Mouse (Mus musculus) liver (tissue): ENCODE data around the gene Gls2.
"Not testable (repeated sequence)": the region's sequence is repeated elsewhere in the genome, so short reads cannot be mapped to it uniquely, and the experiment has no call there.

ENCODE experiments used
- DNase-seq: peaks from one replicate; pipeline ENCODE4 v3.0.0-alpha.2; 2020; ENCODE audit warnings: mixed read lengths

The Gls2 gene

DNA sequence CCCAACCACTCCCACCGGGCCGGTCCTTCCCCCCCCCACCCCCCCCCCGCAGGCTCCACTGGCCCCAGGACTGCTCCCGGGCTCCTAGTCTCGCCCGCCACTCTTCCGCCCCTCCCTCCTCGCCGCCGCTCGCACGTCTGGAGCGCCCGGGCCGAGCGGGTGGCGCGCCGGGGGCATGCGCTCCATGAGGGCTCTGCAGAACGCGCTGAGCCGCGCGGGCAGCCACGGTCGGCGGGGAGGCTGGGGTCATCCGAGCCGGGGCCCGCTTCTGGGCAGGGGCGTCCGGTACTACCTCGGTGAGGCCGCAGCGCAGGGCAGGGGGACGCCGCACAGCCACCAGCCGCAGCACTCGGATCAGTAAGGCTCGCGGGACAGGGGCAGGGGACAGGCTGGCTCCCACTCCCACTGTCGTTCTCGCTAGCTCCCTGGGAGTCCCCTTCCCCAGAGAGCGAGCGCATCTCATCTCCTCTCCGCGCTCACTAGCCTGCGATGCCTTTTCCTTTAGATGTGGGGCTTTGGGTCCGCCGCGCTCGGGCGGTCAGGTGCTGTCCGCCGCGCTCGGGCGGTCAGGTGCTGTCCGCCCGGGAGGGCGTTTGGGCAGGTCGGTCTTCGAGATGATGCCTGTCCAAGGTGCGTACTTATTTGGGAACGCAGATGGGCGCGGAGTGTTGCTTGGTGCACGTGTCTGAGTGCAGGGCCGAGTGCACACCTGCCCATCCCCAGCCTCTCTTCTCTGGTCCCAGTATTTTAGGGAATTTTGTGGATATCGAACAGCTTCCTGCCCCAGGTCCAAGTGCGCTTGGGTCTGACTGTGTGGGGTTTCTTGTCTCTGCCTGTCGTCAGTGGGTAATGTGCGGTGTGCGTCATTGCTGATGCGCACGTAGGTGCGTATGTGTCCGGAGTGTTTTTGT, 549 bp downstream of the Gls2 start:
- no peak for DNase-seq

DNA sequence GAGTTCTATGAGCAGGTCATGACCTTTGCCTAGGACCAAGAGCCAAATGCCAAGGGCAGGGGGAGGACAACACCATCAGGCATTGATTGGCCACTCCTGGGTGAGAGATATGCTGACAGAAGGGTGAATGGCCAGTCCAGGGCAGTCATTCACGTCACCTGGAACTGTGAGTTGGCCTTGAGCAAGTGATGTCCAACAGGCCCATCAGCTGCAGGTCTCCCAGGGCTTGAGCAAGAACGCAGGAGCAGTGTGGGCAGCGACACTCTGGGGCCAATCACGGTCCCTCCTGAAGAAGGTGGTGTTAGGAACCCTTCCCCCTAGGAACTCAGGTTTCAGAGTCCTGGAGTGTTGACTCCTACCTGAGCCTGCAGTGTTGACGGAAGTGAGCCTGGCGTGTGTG, 7.6 kb downstream of the Gls2 start:
- DNase-seq, result no peak

DNA sequence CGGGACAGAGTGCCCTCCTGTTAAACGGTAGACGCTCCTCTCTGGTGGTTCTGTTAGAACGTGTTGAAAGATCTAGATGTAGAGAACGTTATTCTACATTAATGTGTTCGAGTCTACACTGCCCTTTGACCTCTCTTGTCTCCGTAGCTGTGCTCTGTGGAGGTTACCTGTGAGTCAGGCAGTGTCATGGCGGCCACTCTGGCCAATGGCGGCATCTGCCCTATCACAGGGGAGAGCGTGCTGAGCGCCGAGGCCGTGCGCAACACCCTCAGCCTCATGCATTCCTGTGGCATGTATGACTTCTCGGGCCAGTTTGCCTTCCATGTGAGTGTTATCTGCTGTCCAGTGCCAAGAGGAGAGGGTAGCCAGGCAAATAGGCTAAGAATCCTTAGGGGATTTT, 10.7 kb downstream of the Gls2 start:
- no peak for DNase-seq

DNA sequence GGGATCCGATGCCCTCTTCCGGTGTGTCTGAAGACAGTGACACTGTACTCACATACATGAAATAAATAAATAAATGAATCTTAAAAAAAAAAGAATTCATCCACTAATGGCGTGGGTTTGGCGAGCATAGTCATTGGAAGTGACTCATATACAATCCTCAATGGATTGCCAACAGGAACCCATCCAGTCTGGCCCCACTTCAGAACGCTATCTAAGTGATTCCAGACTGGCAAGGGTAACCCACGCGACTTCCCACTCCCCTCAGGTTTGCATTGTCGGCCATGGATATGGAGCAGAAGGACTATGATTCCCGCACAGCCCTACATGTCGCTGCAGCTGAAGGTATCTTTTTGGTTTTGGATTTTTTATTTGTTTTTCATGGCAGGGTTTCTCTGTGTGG, 14.1 kb downstream of the Gls2 start:
- no peak for DNase-seq

DNA sequence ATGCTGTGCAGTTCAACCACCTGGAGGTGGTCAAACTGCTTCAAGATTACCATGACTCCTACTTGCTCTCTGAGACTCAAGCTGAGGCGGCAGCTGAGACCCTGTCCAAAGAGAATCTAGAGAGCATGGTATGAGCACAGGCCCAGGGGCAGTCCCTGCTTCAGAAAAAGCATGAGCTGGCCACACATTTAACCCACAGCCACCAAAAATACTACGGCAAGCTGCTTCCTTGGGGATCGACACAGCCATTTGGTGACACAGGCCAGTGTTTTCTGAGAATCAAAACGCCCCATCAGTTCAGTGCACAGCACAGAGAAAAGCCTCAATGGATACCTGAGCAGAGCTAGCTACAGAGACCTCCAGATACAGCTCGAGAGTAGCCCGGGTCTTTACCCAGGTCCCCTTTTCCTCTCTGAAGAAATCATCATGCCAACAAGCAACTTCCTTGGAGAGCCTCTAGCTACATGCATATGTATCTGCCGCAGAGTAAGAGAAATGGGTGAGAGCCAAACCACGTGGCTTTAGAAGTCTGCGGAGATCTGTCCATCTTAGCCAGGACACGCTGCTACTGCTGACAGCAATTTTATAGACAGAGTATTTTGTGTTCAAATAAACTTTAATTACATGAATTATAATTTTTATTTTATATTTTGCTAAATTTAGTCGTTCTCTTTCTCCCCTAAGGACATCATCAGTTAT, 15.2 kb downstream of the Gls2 start:
- no peak for DNase-seq

DNA sequence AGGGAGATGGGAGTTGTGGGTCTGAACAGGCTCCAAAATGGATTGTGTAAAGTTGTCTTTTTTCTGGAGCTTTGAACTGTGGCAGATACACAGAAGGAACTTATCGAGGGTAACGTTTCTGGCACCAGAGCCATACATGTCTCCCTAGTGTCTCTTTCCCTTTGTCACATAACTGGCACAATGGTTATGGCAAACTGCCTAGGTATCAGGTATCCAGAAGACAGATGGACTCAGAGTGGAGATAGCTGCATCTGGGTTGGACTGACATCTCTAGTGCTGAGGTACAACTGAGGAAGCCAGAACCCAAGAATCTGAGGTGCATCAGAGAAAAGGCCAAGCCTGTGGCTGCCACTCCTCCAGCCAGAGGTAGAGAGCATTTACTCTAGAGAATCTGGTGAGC, 15.9 kb downstream of the Gls2 start:
- no peak for DNase-seq

DNA sequence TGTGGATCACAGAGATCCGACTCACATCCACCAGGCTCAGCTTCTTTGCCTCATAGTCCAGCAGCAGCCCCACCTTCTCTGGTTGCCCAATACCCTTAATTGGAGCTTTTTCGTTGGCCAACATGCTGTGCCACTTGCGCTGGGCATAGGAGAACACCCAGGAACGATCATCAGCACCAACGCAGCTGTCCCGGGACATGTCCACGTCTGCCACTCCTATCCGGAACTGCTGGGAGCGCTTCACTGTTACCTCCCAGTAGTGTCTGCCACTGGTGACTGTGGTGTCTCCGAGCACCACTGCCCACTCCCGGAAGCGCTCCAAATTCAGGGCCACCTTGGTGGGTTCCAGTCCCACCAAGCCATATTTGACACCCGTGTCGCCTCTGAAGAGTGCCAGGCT, 16.7 kb downstream of the Gls2 start:
- DNase-seq, result peak; percentile 18

DNA sequence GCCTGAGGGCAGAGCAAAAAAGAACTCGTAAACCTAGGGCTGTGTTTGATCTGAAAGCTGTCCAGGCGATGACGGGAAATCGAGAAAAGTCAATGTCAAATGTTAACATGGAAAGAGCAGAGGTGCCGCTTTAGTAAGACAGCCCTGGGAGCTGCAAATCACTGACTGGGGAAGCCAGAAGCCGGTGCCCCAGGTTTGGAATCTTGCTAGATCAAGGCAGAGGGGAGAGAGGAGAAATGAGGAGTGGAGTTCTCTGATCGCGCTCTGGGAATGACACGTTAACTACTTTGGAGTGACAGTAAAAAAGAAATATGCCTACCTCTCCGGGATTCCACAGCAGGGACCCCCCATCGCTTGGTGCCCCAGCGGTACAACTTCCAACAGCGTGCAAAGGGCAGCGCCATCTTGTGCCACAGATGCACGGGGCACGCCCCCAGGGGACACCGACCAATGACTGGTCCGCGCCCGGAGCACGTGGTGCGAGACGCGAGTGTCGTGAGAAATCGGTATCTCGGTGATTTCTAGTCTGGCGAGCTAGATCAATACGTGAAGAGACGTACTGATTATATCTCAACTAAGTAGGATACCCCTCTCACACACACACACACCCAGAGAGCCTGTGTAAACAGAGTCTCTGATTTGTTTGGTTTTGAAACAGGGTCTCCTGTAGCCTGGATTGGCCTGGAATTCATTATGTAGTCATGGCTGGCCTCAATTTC, 17.3 kb downstream of the Gls2 start, which contains the start of gene Spryd4:
TSS of gene Spryd4 (minus strand) at position 418 of the 719 bp plus-strand sequence.
- peak; percentile 92 for DNase-seq

DNA sequence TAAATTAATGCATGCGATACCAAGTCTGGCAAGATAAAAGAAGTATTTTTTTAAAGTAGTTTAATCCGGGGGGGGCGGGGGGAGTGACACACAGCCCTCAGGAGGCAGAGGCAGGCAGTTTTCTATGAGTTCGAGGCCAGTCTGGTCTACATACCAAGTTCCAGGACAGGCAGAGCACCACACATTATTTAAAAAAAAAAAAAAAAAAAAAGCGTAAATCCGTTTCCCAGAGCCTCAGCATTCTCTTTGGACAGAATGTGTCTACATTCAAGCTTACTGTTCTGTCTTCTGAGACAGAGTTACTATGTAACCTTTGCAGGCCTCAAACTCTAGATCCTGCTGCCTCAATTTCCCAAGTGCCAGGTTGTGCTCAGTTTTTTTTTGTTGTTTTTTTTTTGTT, 17.9 kb downstream of the Gls2 start:
- DNase-seq, result no peak

DNA sequence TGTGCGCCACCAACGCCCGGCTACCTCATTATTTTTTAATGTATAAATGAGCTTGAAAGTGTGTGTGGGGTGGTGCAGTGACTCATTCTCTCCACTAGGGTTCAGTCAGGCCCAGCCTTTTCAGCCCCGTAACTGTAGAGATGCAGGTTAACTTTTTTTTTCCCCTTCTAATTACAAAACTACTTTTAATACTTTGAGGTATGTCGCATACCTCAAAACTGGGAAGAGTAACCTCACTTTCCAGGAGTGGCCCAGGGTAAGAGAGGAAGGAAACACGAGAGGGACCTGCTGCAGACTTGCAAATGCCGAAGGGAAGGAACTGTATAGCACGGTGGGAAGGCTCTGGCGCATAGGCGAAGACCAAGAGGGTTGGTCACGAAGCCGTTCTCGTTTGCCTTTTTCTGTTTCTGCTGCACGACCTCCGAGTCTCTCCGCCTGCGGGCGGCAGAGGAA, 18.6 kb downstream of the Gls2 start:
- peak; percentile 70 for DNase-seq

DNA sequence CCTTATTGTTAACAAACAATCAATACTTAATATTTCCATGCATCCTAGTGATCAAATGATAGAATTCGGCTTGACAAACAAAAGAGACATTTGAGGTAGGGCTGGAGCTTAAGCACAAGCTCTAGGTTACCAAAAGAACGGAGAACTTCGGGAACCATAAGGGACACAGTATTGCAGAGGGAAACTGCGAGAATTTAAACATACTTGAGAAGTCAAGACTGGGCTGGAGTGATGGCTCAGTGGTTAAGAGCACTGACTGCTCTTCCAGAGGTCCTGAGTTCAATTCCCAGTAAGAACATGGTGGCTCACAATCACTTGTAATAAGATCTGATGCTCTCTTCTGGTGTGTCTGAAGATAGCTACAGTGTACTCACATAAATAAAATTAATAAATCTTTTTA, 19.9 kb downstream of the Gls2 start:
- not testable (repeated sequence) for DNase-seq

DNA sequence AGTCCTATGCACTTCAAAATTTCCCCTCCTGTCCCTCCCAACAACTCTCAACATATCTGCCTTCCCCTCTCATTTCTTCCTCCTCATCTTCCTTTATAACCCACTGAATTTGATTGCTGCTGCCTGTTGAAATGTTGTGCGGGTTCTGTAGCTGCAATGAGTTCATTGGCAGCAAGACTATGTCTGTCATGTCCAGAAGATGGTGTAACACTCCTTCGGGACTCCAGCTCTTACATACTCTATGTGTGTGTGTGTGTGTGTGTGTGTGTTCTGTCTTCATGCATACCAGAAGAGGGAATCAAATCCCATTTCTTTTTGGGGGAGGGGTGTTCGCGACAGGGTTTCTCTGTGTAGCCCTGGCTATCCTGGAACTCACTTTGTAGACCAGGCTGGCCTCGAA, 20.7 kb downstream of the Gls2 start:
- DNase-seq, result no peak

DNA sequence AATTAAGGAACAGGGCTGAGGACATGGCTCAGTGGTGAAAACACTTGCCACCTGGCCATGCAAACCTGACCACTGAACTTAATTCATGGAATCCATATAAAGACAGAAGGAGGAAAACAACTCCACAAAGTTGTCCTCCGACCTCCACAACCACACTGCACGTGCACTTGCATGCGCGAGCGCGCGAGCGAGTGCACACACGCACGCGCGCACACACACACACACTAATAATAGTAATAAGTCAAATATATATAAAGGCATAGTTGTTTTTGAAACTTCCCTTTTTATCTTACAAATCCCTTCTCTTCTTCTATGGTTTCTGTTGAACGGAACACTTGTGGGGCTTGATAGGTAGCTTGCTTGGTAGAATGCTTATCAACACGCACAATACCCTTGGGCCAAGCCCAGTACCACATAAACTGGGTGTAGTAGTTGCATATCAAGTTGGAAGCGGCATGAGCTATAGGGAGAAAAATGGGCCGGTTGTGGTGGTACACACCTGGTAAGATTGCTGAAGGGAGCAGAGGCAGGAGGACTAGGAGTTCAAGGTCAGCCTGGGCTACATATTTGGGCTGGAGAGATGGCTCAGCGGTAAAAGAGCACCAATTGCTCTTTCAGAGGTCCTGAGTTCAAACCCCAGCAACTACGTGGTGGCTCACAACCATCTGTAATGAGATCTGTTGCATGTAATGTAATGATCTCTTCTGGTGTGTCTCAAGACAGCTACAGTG, 24.3 kb downstream of the Gls2 start:
- peak; percentile 54 for DNase-seq

DNA sequence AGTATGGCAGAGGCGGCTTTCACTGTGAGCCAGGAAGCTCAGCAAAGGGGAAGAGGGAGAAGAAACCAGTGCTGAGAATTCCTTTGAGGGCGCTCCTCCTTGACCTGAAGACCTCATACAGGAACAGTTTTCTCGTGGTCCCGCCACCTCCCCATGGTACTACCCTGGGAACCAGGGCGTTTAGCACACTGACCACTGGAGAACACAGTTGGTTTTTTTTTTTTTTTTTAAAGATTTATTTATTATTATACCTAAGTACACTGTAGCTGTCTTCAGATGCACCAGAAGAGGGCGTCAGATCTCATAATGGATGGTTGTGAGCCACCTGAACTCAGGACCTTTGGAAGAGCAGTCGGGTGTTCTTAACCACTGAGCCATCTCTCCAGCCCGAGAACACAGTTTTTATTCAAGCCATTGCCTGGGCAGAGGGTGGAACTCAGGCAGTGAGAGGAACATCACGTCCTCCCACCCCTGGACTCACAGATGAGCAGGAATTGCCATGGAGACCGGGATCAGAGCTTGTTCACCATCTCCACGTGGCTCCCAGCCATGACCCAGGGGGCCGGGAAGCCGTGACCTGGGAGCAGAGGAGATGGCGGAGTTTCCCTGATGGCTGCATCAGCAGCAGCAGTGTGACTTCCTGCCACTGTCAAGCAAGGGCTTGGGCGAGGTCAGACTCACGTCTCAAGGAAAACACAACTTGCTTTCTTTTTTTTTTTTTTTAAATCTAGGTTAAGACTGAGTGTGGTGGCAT, 27.5 kb downstream of the Gls2 start:
- DNase-seq, result no peak

DNA sequence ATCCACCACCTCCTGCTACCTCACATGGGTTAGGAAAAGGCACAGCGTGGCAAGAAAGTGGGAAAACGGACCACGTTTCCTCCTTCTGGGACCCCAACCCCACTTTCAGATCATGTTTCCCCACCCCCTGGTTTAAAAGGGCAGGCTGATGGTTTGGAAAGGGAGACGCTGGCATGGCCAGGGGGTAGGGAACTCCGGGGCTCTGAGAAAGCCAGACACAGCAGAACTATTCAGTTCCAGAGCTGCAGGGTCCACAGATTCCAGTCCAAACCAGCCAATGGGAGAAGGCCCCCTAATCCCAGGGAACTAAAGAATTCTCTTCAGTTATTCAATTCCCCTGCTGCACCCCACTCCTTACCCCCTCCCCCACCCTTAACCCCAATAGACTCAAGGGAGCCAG, 30.8 kb downstream of the Gls2 start:
- no peak for DNase-seq

DNA sequence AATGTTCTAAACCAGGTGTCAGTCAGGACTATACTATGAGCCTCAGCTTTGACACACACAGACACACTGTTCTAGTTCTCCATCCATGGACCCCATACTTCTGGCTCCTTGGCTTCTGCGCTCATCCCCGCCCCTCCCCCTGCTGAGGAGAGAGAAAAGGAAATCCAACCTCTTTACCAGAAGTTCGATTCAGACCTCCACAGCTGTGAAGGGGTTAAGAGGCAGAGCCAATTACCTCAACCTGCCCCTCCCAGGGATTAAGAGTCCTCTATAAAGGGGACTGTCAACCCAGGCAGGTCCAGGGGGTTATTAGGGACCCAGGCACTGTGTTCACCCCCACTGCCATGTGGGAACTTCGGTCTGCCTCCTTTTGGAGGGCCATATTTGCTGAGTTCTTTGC, 31.3 kb downstream of the Gls2 start, which contains the start of gene Mip:
TSS of gene Mip (plus strand) at position 301 of the 400 bp plus-strand sequence.
- DNase-seq, result no peak

DNA sequence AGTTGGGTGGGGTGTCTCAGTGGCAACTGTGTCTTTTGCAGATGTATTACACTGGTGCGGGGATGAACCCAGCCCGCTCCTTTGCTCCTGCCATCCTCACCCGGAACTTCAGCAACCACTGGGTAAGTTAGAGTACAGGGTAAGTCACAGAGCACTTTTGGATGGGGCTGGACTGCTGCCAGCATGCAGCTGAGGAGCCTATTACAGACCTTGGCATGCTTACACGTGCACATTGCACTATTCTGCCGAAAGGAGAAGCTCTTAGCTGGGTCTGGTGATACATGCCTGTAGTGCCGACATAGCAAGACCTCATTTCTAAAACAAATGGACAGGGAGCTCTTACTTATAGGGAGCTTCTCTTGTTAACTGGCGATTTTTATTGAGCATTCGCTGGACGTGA, 33.3 kb downstream of the Gls2 start:
- DNase-seq, result no peak

DNA sequence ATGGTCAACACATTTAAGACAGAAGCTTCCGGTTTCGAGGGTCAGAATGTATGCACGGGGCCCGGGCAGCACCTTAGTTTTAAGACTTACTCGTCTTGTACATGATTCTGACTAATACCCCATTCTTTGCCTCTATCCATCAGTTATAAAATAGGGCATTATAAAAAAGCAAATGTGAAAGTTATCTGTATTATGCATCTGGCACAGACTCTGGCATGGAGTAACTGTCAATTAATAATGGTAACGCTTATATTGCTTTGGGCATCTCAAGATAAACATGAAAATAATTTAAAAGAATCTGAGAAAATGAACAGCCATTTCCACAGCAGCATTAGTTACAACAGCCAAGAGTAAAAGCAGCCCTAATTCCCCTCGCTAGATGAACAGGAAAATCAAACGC, 33.8 kb downstream of the Gls2 start:
- no peak for DNase-seq

DNA sequence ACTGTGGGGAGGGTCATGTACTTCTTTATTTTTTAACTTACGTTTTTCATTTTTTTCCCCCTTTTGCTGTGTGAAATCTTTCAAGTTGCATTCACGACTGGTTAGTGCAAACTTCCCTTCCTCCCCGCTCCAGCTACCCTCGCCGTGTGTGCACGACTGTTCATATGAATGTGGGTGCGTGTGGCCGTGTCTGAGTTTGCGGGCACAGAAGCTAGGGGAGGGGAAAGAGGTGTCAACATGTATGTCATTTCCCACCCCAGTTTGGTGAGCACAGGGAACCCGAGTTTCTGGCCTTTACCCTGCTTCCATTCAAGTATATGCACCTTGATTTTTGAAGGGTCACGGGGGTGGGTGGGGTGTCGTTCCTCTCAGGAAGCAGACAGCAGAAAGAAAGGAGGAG, 36.3 kb downstream of the Gls2 start:
- no peak for DNase-seq

DNA sequence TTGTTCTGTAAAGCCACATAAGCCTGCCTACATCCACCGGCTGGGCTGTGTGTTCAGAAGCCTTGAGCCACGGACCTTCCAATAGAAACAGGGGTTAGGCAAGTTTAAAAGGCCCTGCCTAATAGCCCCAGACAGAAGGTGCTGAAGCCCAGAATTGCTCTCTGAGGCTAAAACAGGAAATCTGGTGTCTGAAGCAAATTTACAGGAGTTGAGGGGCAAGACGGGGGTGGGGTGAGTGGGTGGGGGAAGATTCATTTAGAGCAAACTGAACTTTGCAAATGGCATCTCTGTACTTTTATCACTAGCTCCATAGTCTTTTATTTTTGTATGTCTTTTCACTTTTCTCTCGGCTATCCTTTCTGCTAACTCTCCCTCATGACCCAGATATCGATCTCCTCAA, 36.9 kb downstream of the Gls2 start:
- DNase-seq, result no peak

DNA sequence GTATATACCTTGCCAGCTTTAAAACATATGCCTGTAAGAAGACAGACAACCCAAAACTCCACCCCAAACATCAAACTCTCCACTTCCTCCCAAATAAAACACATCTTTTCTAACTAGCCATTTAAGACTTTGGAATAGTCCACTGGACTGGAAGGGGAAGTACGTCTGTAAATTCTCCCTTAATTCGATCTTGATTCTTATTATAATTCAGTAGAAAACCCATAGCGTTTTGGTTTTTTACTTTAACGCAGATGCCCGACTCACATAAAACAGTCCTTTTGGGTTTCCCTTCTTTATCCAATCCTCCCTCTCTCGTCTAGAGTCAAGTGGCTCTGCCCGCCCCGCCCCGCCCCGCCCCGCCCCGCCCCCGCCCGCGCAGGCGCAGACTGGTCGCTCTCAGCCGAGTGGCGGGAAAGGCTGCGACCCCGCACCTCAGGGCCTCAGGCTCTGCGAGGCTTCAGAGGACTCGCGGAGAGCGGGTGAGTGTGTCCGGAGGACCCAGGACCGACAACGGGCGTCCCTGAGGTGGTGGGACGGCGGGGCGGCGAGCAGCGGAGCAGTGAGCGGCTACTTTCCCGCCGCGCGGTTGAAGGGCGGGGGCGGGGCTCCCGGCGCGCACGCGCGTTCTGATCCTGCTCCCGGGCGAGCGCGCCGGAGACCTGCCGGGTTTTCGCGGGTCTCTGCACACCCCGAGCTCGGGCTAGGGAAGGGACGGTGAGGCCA, 37.6 kb downstream of the Gls2 start, which contains the start of gene Timeless:
TSS of gene Timeless (plus strand) at position 369 of the 723 bp plus-strand sequence.
- peak; percentile 90 for DNase-seq
